Mouse (Mus musculus): ENCODE measurements around the gene Kdelr1. TPM values are rescaled to one million over a fixed set of nuclear protein-coding genes. Genes with fewer than 3 reads are reported as not detected.
A peak's percentile ranks its signal among the peaks of the same experiment; 100 is the strongest.

The Kdelr1 gene
- 100 to 1,000 TPM; 107 to 126 TPM for total RNA-seq (2021)
- polyA plus RNA-seq (2012; rRNA removed) = 254 and 344 TPM in 2 replicates
- long read RNA-seq, transcript Kdelr1-201 (5 exons, 1,599 nt) = major isoform, 12 of 17 reads
- long read RNA-seq, partial matches to known transcripts = 2 of 17 reads
- long read RNA-seq, other reads (novel, unspliced or antisense) = 3 of 17 reads

GRCm38 (mm10) chr7:45872624-45873023 is at the start of gene Kdelr1:
Gene Kdelr1 (plus strand): TSS chr7:45872772.
- under 1% methylated on average over 18 of the region's 18 CpGs for WGBS
- Histone ChIP-seq H3K4me1 (ENCODE audit: control insufficient read depth, insufficient read depth, low read length) (peaks cover 9% of the 10 kb centered on the region), H3K9ac (ENCODE audit: low read depth, low read length) (peak within 1 kb of the TSS; percentile 69), H3K4me3 (peak within 1 kb of the TSS; percentile 71), H3K36me3 (ENCODE audit: control insufficient read depth, insufficient read depth, low read length) (peaks cover 10% of the 10 kb centered on the region), H3K27me3 (ENCODE audit: control insufficient read depth, insufficient read depth, low read length) (peaks cover 7% of the 10 kb centered on the region), H3K79me2 (replicated peaks; ENCODE audit: control insufficient read depth, insufficient read depth, low read length) (peaks cover 9% of the 10 kb centered on the region; the same call in 1 of the 2 replicates), H3K27ac (peak within 1 kb of the TSS; percentile 92)
- DNase-seq = peak; percentile 91 to 94
- intact Hi-C loops (cut with DNase I) = loop anchor here (1.0 to 2.0 kb wide), 4 partner anchors 24 to 137 kb away; partner anchors contain the start of genes Syngr4 and Tmem143
- TF ChIP-seq CTCF (IDR thresholded peaks at IDR 0.05) (no peak; the same call in none of the 2 replicates), POLR2A (IDR thresholded peaks at IDR 0.05; ENCODE audit: insufficient read depth, low read depth, low read length) (peak; percentile 79), EP300 (IDR thresholded peaks at IDR 0.05; ENCODE audit: insufficient read depth, low read depth, low read length) (peak; percentile 63)

- TF ChIP-seq CTCF (IDR thresholded peaks at IDR 0.05) (no peak), POLR2A (IDR thresholded peaks at IDR 0.05; ENCODE audit: insufficient read depth, low read depth, low read length) (no peak), EP300 (IDR thresholded peaks at IDR 0.05; ENCODE audit: insufficient read depth, low read depth, low read length) (no peak)
- Histone ChIP-seq H3K27ac (no peak within 1 kb of the TSS), H3K79me2 (replicated peaks; ENCODE audit: control insufficient read depth, insufficient read depth, low read length) (no peaks in the 10 kb centered on the region), H3K9ac (ENCODE audit: low read depth, low read length) (no peak within 1 kb of the TSS), H3K4me1 (ENCODE audit: control insufficient read depth, insufficient read depth, low read length) (no peaks in the 10 kb centered on the region), H3K4me3 (no peak within 1 kb of the TSS), H3K27me3 (ENCODE audit: control insufficient read depth, insufficient read depth, low read length) (no peaks in the 10 kb centered on the region), H3K36me3 (ENCODE audit: control insufficient read depth, insufficient read depth, low read length) (no peaks in the 10 kb centered on the region)
- DNase-seq = no peak
- intact Hi-C loops (cut with DNase I) = no loop called here
- WGBS = 34% methylated on average over 7 of the region's 7 CpGs
Observed at GRCm38 (mm10) chr7:45824598-45824997, 48.0 kb upstream of the Kdelr1 start, which contains the start of gene Kcnj14. Gene Kcnj14 (minus strand): TSS chr7:45824782.

- no peak for DNase-seq
- H3K4me3 ChIP-seq = no peak overlapping the region
- H3K36me3 ChIP-seq (ENCODE audit: control insufficient read depth, insufficient read depth, low read length) = no peaks in the 10 kb centered on the region
- H3K27me3 ChIP-seq (ENCODE audit: control insufficient read depth, insufficient read depth, low read length) = no peaks in the 10 kb centered on the region
- peaks cover 4% of the 10 kb centered on the region; the same call in 1 of the 2 replicates for H3K4me1 ChIP-seq (ENCODE audit: control insufficient read depth, insufficient read depth, low read length)
- WGBS = 76% methylated on average over 7 of the region's 7 CpGs
- no peak overlapping the region for H3K9ac ChIP-seq (ENCODE audit: low read depth, low read length)
- intact Hi-C loops (cut with DNase I) = no loop called here
- H3K79me2 ChIP-seq (replicated peaks; ENCODE audit: control insufficient read depth, insufficient read depth, low read length) = no peaks in the 10 kb centered on the region; the same call in 1 of the 2 replicates
- TF ChIP-seq POLR2A (IDR thresholded peaks at IDR 0.05; ENCODE audit: insufficient read depth, low read depth, low read length) = no peak
- TF ChIP-seq EP300 (IDR thresholded peaks at IDR 0.05; ENCODE audit: insufficient read depth, low read depth, low read length) = no peak
- TF ChIP-seq CTCF (IDR thresholded peaks at IDR 0.05) = no peak
- no peak overlapping the region for H3K27ac ChIP-seq
Observed at GRCm38 (mm10) chr7:45826631-45827030, 45.9 kb upstream of the Kdelr1 start.

GRCm38 (mm10) chr7:45830427-45831127 is 42.0 kb upstream of the Kdelr1 start, which contains the start of gene Grwd1:
Gene Grwd1 (minus strand): TSS chr7:45830944.
- H3K27me3 ChIP-seq (ENCODE audit: control insufficient read depth, insufficient read depth, low read length) = peaks cover 23% of the 10 kb centered on the region
- peak; percentile 88 to 89 for DNase-seq
- peak within 1 kb of the TSS; percentile 92 for H3K27ac ChIP-seq
- H3K9ac ChIP-seq (ENCODE audit: low read depth, low read length) = peak within 1 kb of the TSS; percentile 66
- no peaks in the 10 kb centered on the region; the same call in 1 of the 2 replicates for H3K79me2 ChIP-seq (replicated peaks; ENCODE audit: control insufficient read depth, insufficient read depth, low read length)
- under 1% methylated on average over 35 of the region's 35 CpGs for WGBS
- H3K4me1 ChIP-seq (ENCODE audit: control insufficient read depth, insufficient read depth, low read length) = peaks cover 4% of the 10 kb centered on the region; the same call in 1 of the 2 replicates
- TF ChIP-seq CTCF (IDR thresholded peaks at IDR 0.05) (0 out of 2 replicates have a peak, but pooled peaks have one; percentile 8), EP300 (IDR thresholded peaks at IDR 0.05; ENCODE audit: insufficient read depth, low read depth, low read length) (no peak), POLR2A (IDR thresholded peaks at IDR 0.05; ENCODE audit: insufficient read depth, low read depth, low read length) (peak; percentile 41)
- intact Hi-C loops (cut with DNase I) = loop anchor here (1.0 to 10.0 kb wide), 3 partner anchors 36 to 204 kb away; partner anchors contain the start of genes Abcc6, Nomo1 and Sphk2
- H3K4me3 ChIP-seq = peak within 1 kb of the TSS; percentile 70
- no peaks in the 10 kb centered on the region for H3K36me3 ChIP-seq (ENCODE audit: control insufficient read depth, insufficient read depth, low read length)

GRCm38 (mm10) chr7:45831128-45831525 is 41.4 kb upstream of the Kdelr1 start:
- TF ChIP-seq EP300 (IDR thresholded peaks at IDR 0.05; ENCODE audit: insufficient read depth, low read depth, low read length) = no peak
- TF ChIP-seq POLR2A (IDR thresholded peaks at IDR 0.05; ENCODE audit: insufficient read depth, low read depth, low read length) = no peak
- TF ChIP-seq CTCF (IDR thresholded peaks at IDR 0.05) = no peak
- Histone ChIP-seq H3K79me2 (replicated peaks; ENCODE audit: control insufficient read depth, insufficient read depth, low read length) (no peaks in the 10 kb centered on the region; the same call in 1 of the 2 replicates), H3K27ac (no peak overlapping the region), H3K36me3 (ENCODE audit: control insufficient read depth, insufficient read depth, low read length) (no peaks in the 10 kb centered on the region), H3K9ac (ENCODE audit: low read depth, low read length) (no peak overlapping the region), H3K4me3 (peak overlapping the region; percentile 70), H3K27me3 (ENCODE audit: control insufficient read depth, insufficient read depth, low read length) (peaks cover 23% of the 10 kb centered on the region), H3K4me1 (ENCODE audit: control insufficient read depth, insufficient read depth, low read length) (peaks cover 4% of the 10 kb centered on the region; the same call in 1 of the 2 replicates)
- intact Hi-C loops (cut with DNase I) = loop anchor here (1.0 to 10.0 kb wide), 3 partner anchors 36 to 204 kb away; partner anchors contain the start of genes Abcc6, Nomo1 and Sphk2
- no peak for DNase-seq
- 21% methylated on average over 5 of the region's 5 CpGs for WGBS
